Mouse (Mus musculus): ENCODE results near the gene Col12a1. TPM values are rescaled to one million over a fixed set of nuclear protein-coding genes. Genes with fewer than 3 reads are reported as not detected.
A peak's percentile ranks its signal among the peaks of the same experiment; 100 is the strongest.

Col12a1 gene
- total RNA-seq (2021): 1 to 10 TPM; 8.1 to 8.6 TPM

DNA sequence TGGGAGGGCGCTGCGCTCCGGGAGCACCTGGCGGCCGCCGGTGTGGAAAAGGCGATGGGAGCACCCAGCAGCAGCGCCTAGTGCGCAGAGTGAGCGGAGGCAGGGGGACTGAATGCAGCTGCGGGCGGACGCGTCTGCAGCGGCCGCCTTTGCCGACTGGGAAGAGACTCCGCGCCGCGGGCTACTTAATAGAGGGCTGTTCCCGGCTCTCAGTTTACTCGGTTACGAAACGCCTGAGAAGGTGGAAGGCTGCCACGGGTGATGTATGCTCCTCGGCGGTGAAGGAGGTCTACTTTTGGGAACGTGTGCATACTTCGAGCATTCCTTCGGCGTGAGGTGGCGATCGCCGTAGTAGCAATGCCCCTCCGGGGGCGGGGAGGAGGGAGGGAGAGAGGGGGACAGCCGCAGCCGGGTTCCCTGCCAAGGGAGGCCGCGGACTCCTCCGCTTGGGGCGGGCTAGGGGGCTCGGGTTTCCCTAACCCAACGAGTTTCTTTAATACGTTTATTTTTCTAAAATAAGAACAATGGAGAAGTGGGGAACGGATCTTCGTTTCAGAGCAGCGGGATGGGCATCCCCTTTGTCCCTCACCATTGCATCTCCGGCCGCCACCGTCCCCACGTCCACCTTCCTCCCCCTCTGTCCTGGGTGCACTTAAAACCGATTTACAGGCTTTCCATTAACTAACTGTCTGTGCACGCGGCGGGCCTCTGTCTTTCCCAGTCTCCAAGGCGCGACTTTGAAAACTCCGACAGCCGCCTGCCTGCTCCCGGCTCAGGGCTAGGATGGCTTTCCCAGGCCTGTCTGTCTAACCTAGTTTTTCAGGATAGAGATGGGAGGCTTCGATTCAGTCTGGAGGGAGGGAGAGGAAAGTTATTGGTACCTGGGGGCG is at the start of gene Col12a1:
TSS of gene Col12a1 (minus strand) at position 351 of the 890 bp plus-strand sequence.
- intact Hi-C loops (cut with DNase I): loop anchor here (5.0 kb wide), 2 partner anchors 671 to 931 kb away; no protein-coding TSS in a partner anchor
- DNase-seq (ENCODE audit: extremely low spot score in 1 of 2, low spot score in 2 of 2): peak in 1 of 2 experiments; percentile 62

GRCm38 (mm10) chr9:79766991-79767545 is 48.4 kb upstream of the Col12a1 start:
- no peak for DNase-seq (ENCODE audit: extremely low spot score in 1 of 2, low spot score in 2 of 2)

GRCm38 (mm10) chr9:79765329-79765728 is 46.7 kb upstream of the Col12a1 start:
- intact Hi-C loops (cut with DNase I): no loop called here
- DNase-seq (ENCODE audit: extremely low spot score in 1 of 2, low spot score in 2 of 2): no peak

More at GRCm38 (mm10) chr9:79766991-79767545, 48.4 kb upstream of the Col12a1 start:
- intact Hi-C loops (cut with DNase I): no loop called here

DNA sequence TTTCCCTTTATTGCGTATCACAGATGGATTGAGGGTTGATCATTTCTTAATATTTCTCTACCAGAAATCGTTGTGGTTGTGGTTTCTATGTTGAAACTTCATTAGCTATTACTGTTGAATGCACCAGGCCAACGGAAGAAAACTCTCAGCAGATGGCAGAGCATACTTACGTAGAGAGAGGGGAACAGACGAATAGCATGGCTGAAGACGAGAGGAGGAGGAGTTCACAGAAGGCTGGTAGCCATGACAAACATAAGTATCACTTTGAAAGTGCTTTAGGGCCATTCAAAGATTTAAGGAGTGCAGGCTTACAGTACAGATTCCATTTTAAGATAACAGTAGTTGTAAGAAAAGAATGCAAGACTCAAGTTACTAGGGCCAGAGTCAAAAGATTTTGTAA is 43.9 kb upstream of the Col12a1 start:
- no peak for DNase-seq (ENCODE audit: extremely low spot score in 1 of 2, low spot score in 2 of 2)
- intact Hi-C loops (cut with DNase I): no loop called here

- DNase-seq (ENCODE audit: extremely low spot score in 1 of 2, low spot score in 2 of 2): no peak
- intact Hi-C loops (cut with DNase I): no loop called here
These were observed 41.4 kb upstream of the Col12a1 start for GRCm38 (mm10) chr9:79760076-79760475.

GRCm38 (mm10) chr9:79759385-79760005 is 40.9 kb upstream of the Col12a1 start, which contains the start of gene Cox7a2:
Cox7a2 (minus strand) TSS chr9:79759878.
- intact Hi-C loops (cut with DNase I): no loop called here
- peak; percentile 92 to 96 for DNase-seq (ENCODE audit: extremely low spot score in 1 of 2, low spot score in 2 of 2)

GRCm38 (mm10) chr9:79755311-79755710 is 36.7 kb upstream of the Col12a1 start:
- intact Hi-C loops (cut with DNase I): no loop called here
- no peak for DNase-seq (ENCODE audit: extremely low spot score in 1 of 2, low spot score in 2 of 2)

DNA sequence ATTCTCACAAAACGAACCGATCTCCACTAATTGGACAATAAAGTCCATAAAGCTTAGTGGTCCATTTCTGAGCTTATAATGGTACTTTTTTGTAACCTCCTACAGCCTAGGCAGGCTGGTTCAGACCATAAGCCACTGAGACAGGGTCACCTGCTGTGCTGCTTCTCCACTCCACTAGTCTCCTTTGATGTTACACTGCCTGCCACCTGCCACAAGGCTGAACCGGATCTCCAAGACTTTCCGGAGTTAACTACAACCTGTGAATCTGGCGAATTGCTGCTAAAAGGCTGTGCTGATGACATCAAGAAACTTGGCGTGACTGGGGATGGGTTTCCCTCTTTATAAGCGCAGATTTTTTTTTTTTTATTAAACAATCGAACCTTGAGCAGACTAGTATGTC is 33.2 kb upstream of the Col12a1 start:
- intact Hi-C loops (cut with DNase I): no loop called here
- no peak for DNase-seq (ENCODE audit: extremely low spot score in 1 of 2, low spot score in 2 of 2)

DNA sequence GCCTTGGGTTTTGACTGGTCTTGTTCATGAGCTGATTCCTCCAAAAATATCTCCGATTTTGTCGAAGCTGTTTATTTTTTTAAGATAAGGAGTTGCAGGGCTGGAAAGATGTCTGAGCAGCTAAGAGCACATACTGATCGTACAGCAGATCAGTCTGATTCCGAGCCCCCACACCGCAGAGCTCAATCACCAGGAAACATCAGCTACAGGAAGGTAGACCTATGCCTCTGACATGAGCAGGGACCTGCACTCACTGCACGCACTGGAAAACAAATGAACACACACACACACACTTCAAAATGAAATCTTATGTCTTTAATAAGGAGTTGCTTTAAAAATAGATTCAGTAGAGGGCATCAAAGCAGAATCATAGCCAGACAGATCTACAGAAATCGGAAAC is 32.1 kb upstream of the Col12a1 start:
- intact Hi-C loops (cut with DNase I): no loop called here
- no peak for DNase-seq (ENCODE audit: extremely low spot score in 1 of 2, low spot score in 2 of 2)

- intact Hi-C loops (cut with DNase I): no loop called here
- no peak for DNase-seq (ENCODE audit: extremely low spot score in 1 of 2, low spot score in 2 of 2)
These were observed 26.4 kb upstream of the Col12a1 start for GRCm38 (mm10) chr9:79745036-79745435.

DNA sequence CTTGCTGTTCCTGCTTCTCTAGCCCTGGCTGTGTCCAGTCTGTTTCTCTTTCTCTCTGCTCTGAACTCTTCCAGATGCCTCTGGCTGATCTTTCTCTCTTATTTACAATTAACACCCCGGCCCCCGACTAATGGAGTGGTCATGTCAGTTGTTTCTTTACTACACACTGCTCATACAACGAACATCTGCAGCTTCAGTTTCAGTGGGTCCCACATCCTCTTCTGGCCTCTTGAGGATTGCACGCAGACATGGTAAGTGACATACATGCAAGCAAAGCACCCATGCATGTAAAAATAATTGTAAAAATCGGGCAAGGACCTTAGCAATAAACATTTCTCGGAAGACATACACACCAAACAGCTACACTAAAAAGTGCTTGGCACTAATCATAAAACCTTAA is 17.0 kb upstream of the Col12a1 start:
- no peak for DNase-seq (ENCODE audit: extremely low spot score in 1 of 2, low spot score in 2 of 2)
- intact Hi-C loops (cut with DNase I): no loop called here

GRCm38 (mm10) chr9:79730301-79730700 is 11.7 kb upstream of the Col12a1 start:
- intact Hi-C loops (cut with DNase I): no loop called here
- peak in 1 of 2 experiments; percentile 33 for DNase-seq (ENCODE audit: extremely low spot score in 1 of 2, low spot score in 2 of 2)

DNA sequence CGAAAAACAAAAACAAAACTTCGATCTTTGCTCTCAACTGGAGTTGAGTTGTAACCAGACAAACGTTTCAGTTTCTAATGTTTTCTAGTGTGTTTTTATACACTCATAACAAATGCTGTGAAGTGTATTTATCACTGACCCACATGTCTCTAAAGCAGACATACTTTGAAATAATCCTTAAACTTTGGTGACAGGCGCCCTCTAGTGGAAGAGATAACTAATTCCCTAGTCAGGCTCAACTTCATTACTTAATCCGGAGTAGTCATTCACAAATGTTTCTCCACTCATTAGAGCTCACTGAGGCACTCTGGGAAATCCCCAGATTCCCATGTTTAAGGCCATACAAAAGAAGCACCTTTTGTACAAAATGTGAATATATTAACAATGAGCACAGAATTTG is 4.5 kb upstream of the Col12a1 start:
- DNase-seq (ENCODE audit: extremely low spot score in 1 of 2, low spot score in 2 of 2): peak in 1 of 2 experiments; percentile 40
- intact Hi-C loops (cut with DNase I): loop anchor here (2.0 to 5.0 kb wide), 3 partner anchors 612 to 1121 kb away; no protein-coding TSS in a partner anchor

- DNase-seq (ENCODE audit: extremely low spot score in 1 of 2, low spot score in 2 of 2): peak; percentile 42 to 64
- intact Hi-C loops (cut with DNase I): loop anchor here (2.0 to 5.0 kb wide), 3 partner anchors 946 to 1119 kb away; no protein-coding TSS in a partner anchor
These were observed 2.4 kb upstream of the Col12a1 start for GRCm38 (mm10) chr9:79721056-79721455.

DNA sequence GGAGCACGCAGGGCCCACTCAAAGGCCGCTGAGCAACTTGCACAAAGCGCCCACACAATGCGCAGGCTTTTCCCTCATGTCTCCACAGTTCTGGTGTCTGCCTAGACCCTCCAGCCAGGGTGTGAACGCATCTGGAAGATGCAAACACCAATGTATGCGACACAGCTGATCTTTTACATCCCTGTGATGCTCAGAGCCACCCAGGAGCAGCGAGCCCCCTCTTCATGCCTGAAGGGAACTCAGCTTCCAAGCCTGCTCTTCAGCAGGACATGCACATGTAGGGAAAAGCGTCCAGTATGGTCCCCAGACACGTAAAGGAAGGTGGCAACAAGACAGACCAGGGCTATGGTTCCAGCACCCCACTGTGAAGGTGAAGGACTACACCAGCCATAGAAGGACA is 1.5 kb upstream of the Col12a1 start:
- no peak for DNase-seq (ENCODE audit: extremely low spot score in 1 of 2, low spot score in 2 of 2)
- intact Hi-C loops (cut with DNase I): loop anchor here (2.0 to 5.0 kb wide), 3 partner anchors 945 to 1118 kb away; no protein-coding TSS in a partner anchor

DNA sequence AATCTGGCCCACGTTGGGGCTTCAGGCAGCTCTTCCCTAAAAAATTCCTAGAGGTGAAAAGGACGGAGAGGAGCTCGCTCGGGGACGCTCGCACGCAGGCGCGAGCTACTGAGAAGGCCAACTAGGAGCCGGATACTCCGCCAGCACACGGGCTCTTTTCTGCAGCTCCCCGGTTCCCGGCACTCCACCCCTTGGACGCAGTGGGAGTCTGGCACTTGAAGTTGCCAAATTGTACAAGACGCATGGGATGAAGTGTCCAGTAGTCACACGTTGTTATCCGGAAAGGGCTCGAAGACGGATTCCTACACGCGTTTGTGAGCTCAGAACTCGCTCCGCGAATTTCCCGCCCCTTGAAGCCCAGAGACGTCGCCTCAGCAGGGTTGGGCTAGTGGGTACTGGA is 820 bp upstream of the Col12a1 start:
- intact Hi-C loops (cut with DNase I): loop anchor here (5.0 kb wide), 2 partner anchors 672 to 932 kb away; no protein-coding TSS in a partner anchor
- peak in 1 of 2 experiments; percentile 40 for DNase-seq (ENCODE audit: extremely low spot score in 1 of 2, low spot score in 2 of 2)

- peak in 1 of 2 experiments; percentile 46 for DNase-seq (ENCODE audit: extremely low spot score in 1 of 2, low spot score in 2 of 2)
- intact Hi-C loops (cut with DNase I): loop anchor here (5.0 kb wide), 2 partner anchors 671 to 931 kb away; no protein-coding TSS in a partner anchor
These were observed 675 bp downstream of the Col12a1 start for GRCm38 (mm10) chr9:79717836-79718475.

DNA sequence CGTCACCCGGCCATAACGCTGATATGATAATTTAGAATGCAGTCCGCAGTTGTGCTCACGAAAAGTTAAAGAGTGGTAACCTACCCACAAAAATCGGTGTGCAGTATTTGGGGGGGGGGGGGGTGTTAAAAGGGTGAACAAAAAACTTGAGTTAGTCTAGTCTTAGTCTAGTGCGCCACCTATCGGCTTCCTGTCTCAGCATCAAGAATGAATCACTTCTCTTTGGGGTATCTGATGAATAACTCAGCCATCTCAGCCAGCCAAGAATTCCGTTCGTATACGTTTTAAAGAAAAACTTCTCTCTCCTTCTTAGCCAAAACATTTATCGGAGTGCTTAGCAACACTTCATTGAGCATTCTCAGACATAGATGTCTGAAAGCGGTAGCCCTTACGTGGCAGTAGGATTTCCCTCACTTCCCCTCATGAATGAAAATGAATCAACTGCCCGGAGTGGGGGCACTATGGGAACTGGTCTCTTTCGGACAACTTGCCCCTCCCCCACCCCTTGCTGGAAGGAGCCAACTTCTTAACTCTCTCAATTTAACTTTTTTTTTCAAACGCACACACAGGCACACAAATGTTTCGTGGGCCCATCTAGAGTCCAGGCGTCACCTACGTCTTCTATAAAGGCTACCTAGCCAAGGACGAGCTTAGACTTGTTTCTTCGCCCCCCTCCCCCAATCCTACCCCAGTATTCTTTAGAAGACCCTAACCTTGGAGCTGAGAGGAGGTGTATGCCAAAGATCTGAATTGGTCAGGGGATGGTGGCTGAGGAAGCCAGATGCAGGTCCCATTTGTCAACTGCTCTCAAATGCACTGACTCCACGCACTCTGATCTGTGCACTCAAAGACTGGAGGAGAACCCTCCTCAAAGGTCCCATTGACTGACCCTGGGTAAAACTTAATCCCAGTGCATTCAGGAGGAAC is 1.5 kb downstream of the Col12a1 start:
- intact Hi-C loops (cut with DNase I): loop anchor here (5.0 kb wide), 2 partner anchors 670 to 930 kb away; no protein-coding TSS in a partner anchor
- DNase-seq (ENCODE audit: extremely low spot score in 1 of 2, low spot score in 2 of 2): peak; percentile 75 to 81

Measured in left cerebral cortex, postnatal 10 days (tissue).